Mouse (Mus musculus) MEL-GATA-1-ER (cell line): ENCODE measurements at regions not wholly inside any gene's neighbourhood (a gene's known extent, or its start where the extent isn't known, plus 50 kb on each side); places are given as distances from the start of the nearest gene placed in this dataset.

Experiments used
- DNase-seq: peaks from one replicate; pipeline ENCODE4 v3.0.0-alpha.2; 2012; ENCODE audit warnings: low read depth; ENCODE audit errors: extremely low read depth

- DNase-seq: no peak
Observed at GRCm38 (mm10) chr16:74743512-74743911, 331.9 kb upstream of the Robo2 start.

DNA sequence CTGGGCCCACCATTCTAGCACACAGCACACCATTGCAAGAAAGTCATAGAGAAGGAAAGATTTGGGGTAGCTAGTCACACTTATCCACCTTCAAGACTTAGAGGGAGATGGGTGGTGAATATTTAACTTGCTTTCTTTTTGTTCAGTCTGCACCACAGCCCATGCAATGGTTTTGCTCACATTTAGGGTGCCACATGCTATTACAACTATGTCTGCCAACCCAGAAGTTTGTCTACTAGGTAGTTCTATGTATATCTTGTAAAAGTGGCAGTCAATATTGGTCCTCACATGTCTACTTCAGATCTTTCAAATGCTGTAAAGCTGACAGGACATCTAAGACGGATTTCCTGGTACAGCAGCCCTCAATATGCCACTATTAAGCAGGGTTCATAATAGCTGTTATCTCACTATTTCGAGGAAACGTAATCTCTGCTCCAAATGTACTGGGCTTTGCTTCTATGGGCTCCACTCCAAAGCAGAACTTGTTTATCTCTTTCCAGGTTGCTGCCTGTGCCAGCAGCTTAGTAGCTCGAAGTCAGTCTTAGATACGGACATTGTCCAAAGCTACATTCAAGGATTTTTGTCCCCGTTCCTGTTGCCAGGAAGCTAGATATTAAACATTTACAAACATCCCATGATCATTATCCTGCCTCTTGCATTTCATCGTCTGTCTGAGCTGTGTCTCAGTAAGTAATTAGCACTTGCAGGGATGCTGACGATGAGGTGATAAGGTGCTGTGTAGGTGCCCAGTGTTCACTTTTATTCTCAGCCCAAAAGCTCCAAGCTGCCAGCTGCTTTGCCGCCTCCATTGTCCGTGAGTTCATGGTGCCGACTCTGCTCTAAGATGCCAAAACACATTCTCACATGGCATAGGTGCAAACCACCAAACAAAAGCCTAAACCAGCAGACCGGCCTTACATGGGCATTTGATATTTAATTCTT, 327.8 kb upstream of the Robo2 start:
- peak; percentile 15 for DNase-seq

- DNase-seq: no peak
Observed at GRCm38 (mm10) chr16:74732940-74733776, 321.5 kb upstream of the Robo2 start.

- DNase-seq: no peak
Observed at GRCm38 (mm10) chr16:74730169-74730794, 318.7 kb upstream of the Robo2 start.

DNA sequence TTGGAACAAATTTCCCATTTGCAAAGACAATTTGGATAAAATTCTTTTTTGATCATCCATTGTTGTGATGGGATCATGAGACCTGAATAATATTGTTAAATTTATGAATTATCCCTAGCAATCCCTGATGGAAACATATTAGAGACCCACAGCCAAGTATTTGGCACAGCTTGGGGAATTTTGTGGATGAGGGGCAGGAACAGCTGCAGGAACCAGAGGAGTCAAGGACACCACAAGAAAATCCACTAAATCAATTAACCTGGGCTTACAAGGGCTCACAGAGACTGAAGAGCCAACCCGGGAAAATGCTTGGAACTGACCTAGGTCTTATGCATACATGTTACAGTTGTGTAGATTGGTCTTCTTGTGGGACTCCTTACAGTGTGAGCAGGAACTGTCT, 311.6 kb upstream of the Robo2 start:
- DNase-seq: no peak

- DNase-seq: no peak
Observed at GRCm38 (mm10) chr16:74718154-74718553, 306.5 kb upstream of the Robo2 start.

DNA sequence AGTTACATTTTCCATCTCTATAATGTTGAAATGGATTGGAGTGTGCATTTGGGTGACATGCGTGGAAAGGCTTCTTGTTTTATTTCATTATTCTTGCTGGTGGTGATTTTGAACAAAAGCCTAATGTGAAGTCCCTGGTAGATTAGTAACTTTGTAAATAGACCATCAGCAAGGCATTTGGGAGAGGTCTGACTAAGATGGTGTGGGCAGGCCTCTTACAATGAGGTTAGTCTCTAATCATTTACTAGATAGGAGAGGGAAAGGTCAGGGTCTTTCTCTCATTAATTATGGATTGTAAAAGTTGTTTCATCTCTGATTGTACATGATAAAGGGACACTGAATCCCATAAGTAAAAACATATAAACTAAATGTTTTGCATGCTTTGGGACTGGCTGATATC, 306.0 kb upstream of the Robo2 start:
- DNase-seq: no peak

DNA sequence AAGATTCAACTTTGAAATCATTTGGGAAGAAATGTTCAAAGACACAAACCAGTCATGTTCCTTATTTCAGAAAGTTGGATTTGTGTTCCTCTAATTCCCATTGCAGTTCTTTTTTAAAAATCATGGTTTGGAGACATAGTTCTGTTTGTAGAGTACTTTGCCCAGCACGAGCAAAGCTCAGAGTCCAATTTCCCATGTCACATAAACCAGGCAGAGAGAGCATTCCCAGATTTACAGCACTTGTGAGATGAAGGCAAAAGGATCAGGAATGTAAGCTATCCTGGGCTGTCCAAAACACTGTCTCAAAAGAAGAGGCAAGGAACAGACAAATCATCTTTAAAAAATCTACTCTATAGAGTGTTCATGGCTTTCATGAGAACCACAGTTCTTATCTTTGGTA, 303.3 kb upstream of the Robo2 start:
- DNase-seq: no peak

GRCm38 (mm10) chr16:74712515-74712914, 300.9 kb upstream of the Robo2 start:
- no peak for DNase-seq

DNA sequence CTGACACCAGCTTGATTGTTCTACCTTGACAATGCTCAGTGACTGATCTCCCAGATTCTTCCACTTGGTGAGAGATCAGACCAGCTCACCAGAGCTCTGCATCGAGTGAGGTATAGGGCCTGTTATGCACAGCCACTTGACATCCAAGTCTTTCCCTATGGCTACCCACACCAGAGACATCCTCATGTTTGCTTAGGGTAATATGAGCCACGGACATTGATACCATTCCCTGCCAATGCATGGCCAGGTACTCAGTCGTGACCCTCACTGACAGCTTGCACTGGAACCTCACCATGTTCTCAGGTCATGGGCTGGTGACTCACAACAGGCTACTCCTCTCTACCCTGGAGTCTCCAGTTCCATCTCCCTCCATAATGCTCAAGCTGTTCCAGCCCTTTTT, 290.4 kb upstream of the Robo2 start:
- DNase-seq: no peak

GRCm38 (mm10) chr16:74683371-74683770, 271.7 kb upstream of the Robo2 start:
- DNase-seq: no peak

DNA sequence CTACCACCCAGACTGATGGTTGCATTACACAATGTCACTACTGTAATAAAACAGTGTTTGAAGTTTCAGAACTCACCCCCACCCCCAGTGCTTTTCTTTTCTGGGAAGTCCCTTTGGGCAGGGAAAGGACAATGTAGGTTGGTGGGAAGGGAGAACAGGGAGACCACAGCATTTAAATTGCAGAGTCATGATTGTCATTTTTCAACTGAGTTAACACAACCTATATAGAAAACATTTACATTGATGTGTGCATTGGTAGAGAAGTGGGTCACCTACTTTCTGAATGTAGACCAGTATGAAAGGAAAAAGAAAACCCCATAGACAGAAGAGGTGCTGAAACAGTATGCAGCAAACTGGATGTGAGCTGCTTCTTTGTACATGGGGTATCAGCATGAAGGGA, 264.0 kb upstream of the Robo2 start:
- no peak for DNase-seq

GRCm38 (mm10) chr16:74671466-74671865, 259.8 kb upstream of the Robo2 start:
- no peak for DNase-seq

GRCm38 (mm10) chr16:74664337-74664736, 252.7 kb upstream of the Robo2 start:
- DNase-seq: no peak

- DNase-seq: no peak
Observed at GRCm38 (mm10) chr16:74651244-74651643, 239.6 kb upstream of the Robo2 start.

DNA sequence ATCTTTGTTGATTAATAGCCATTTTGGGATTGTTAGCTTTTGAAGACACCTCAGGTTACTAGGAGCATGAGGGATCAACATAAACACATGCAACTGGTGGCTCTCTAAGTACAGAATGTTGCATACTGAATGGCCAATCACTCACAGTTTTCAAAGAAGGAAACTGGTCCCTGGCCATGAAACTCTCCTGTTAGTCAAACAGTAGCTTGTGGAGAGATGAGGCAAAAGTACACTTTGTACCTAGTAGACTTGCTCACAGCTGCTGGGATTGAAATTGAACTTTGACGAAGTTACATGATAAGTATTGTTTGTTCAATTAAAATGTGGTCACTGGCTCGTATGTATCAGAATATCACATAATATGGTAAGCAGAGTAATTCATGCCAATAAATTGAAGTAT, 237.6 kb upstream of the Robo2 start:
- DNase-seq: no peak

DNA sequence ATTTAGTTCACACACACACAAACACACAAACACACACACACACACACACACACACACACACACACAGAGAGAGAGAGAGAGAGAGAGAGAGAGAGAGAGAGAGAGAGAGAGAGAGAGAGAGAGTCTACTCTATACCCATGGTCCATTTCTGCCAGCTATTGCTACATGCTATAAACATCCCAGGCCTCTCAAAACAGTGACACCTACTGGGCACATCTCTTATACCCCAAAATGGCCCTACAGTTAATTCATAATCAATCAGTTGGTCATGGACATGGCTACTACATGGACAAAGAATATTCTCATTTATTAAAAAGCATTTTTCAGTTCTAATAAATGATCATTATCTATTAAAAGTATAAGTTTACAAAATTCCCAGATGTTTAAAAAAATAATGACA, 236.8 kb upstream of the Robo2 start:
- DNase-seq: peak; percentile 16

- DNase-seq: no peak
Observed at GRCm38 (mm10) chr16:74644750-74645366, 233.2 kb upstream of the Robo2 start.

DNA sequence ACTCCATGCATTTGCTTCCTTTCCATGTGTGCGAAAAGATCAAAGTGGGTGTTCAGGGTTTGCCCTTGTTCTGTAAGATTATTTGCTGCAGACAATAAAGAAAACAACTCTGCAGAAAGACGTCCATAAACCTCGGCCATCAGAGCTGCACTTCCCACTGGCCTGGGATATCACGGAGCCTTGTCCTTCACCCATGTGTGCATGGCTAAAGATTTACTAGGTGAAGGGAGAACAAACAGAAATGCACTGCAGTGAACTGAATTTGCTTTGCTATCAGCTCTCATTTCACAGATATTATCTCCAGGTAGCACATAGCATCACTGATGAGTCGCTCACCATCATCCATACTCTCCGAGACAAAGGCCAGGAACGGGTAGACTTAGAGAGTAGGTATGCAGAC, 228.2 kb upstream of the Robo2 start:
- DNase-seq: no peak

- no peak for DNase-seq
Observed at GRCm38 (mm10) chr16:74637638-74638037, 226.0 kb upstream of the Robo2 start.

DNA sequence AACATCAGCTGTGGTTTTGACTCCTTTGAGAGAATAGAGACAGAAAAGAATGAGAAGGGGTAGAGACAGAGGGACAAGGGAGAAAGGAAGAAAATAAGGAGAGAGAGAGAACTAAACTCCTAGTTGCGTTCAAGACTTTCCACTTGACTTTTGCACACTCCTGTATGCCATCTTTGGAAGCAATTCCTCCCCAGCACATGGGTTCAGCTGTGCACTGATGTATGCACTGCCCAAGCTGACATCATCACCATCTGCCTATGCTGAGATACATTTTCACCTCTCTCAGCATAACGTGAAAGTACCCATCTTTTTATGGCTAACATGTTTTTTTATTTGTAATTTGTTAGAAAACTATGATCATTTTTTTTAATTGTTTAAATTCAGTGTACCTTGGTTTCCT, 214.2 kb upstream of the Robo2 start:
- no peak for DNase-seq
